Mouse (Mus musculus) bone marrow macrophage, adult 2 months (primary cell): Measurements from ENCODE around the gene Gm26602.

Source experiments
- CTCF ChIP-seq: IDR thresholded peaks from 2 replicates; pipeline ENCODE4 v1.5.1; 2012; ENCODE audit warnings: low read depth, mild to moderate bottlenecking, low read length, moderate library complexity
- POLR2A ChIP-seq: IDR thresholded peaks from 2 replicates; pipeline ENCODE4 v1.6.1; 2012; ENCODE audit warnings: mild to moderate bottlenecking, low read depth, low read length, borderline replicate concordance

- TF ChIP-seq POLR2A (no peak), CTCF (no peak)
Observed at GRCm38 (mm10) chr10:79908167-79909091, 2.2 kb upstream of the Gm26602 start, which contains the start of gene Med16.
